Mouse (Mus musculus) myocyte (in vitro differentiated cells): Measurements from ENCODE around the gene Tcl1b2.

ENCODE experiments used
- E2F4 ChIP-seq: IDR thresholded peaks from one replicate; pipeline ENCODE4 v1.6.1; 2011; ENCODE audit warnings: mild to moderate bottlenecking, control low read depth, moderate library complexity; ENCODE audit not compliant: insufficient read depth
- MAX ChIP-seq: IDR thresholded peaks from one replicate; pipeline ENCODE4 v1.6.1; 2011; ENCODE audit warnings: low read depth, mild to moderate bottlenecking, control low read depth
- MYOD1 ChIP-seq, 3 experiments: IDR thresholded peaks; one replicate each; pipeline ENCODE4 v1.6.1; 2011; ENCODE audit warnings: control low read depth in 2 of 3, low read depth in 2 of 3, mild to moderate bottlenecking in 2 of 3, moderate library complexity in 1 of 3; ENCODE audit not compliant: insufficient read length in 2 of 3, control insufficient read depth in 1 of 3
- MYOG ChIP-seq, 3 experiments: IDR thresholded peaks; one replicate each; pipeline ENCODE4 v1.6.1; 2011; ENCODE audit warnings: control low read depth in 2 of 3, low read depth in 2 of 3, mild to moderate bottlenecking in 2 of 3; ENCODE audit not compliant: insufficient read length in 2 of 3, control insufficient read depth in 1 of 3, insufficient read depth in 1 of 3
- POLR2A ChIP-seq: IDR thresholded peaks from one replicate; pipeline ENCODE4 v1.6.1; 2011; ENCODE audit warnings: low read depth, mild to moderate bottlenecking, control low read depth, moderate library complexity; ENCODE audit not compliant: insufficient read length
- REST ChIP-seq: IDR thresholded peaks from one replicate; pipeline ENCODE4 v1.6.1; 2011; ENCODE audit warnings: mild to moderate bottlenecking, control low read depth, moderate library complexity; ENCODE audit not compliant: insufficient read depth, insufficient read length
- USF1 ChIP-seq: IDR thresholded peaks from one replicate; pipeline ENCODE4 v1.6.1; 2011; ENCODE audit warnings: low read depth, mild to moderate bottlenecking, control low read depth, moderate library complexity

GRCm38 (mm10) chr12:105159390-105159789, 13.6 kb downstream of the Tcl1b2 start, which contains the start of gene Tcl1b1:
- TF ChIP-seq POLR2A (no peak), REST (no peak), MYOD1 (IDR thresholded peaks at IDR 0.05; ENCODE audit: control insufficient read depth in 1 of 3, insufficient read length in 2 of 3, low read depth in 2 of 3) (no peak), MYOG (IDR thresholded peaks at IDR 0.05; ENCODE audit: control insufficient read depth in 1 of 3, insufficient read depth in 1 of 3, insufficient read length in 2 of 3, low read depth in 2 of 3) (no peak), MAX (no peak), E2F4 (no peak), USF1 (no peak)
